Mouse (Mus musculus): ENCODE data around the gene Ppip5k1.

GRCm38 (mm10) chr2:121370921-121371320, 15.7 kb upstream of the Ppip5k1 start:
- no peak for TF ChIP-seq CTCF (IDR thresholded peaks at IDR 0.05; ENCODE audit: extremely low read depth, insufficient read depth, insufficient read length, insufficient replicate concordance)
- TF ChIP-seq POLR2A (IDR thresholded peaks at IDR 0.05; ENCODE audit: low read depth, low read length) = no peak

Measured in spleen, adult 2 months (tissue).